Mouse (Mus musculus): ENCODE data around the gene Apbb1ip. TPM values are rescaled to one million over a fixed set of nuclear protein-coding genes. Genes with fewer than 3 reads are reported as not detected.

Gene Apbb1ip
- total RNA-seq, 2 experiments from 2014 or later: 5.4 to 6.2 TPM

DNA sequence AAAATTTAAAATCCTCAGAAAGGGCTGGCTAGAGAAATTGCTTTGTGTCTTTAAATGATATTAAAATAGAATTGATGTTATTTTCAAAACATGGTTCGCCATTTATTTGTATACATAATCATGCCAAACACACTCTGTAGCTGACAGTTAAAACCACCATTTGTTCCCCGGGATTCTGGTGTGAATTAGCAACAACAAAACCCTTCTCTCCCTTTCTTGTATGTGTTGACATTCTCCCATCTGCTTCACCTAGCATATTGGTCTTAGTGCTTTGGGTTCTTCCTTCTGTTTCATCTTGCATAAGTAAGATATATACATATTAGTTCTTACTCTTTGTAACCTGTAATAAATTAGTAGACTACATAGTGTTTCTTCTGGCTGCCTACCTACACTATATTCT, 144.8 kb downstream of the Apbb1ip start:
- DNase-seq (ENCODE audit: extremely low spot score in 1 of 2, low spot score in 1 of 2): no peak

Other genes starting within 250 kb of the Apbb1ip start
- 10 to 100 TPM; 90.0 to 93.0 TPM for gene Gad2, start 151.9 kb upstream of the Apbb1ip start, total RNA-seq (2021)
- 10 to 100 TPM; 12.8 to 15.6 TPM for gene Pdss1, start 121.4 kb downstream of the Apbb1ip start, total RNA-seq (2021)

Measured in layer of hippocampus, postnatal 25 days (tissue).